Mouse (Mus musculus) cortical plate, adult 2 months (tissue): ENCODE results near the gene Cacna2d2. TPM values are rescaled to one million over a fixed set of nuclear protein-coding genes. Genes with fewer than 3 reads are reported as not detected.

Source experiments
- H3K27ac ChIP-seq: fragments of 200-500 bp; 2 replicates; pipeline ENCODE4 v1.5.1; 2012; ENCODE audit warnings: low read length, control low read depth, inconsistent platforms; ENCODE audit not compliant: insufficient read depth
- H3K4me1 ChIP-seq: fragments of 200-500 bp; 2 replicates; pipeline ENCODE4 v1.6.1; 2011; ENCODE audit warnings: low read length; ENCODE audit not compliant: control insufficient read depth, insufficient read depth
- H3K4me3 ChIP-seq: fragments of 200-500 bp; 2 replicates; pipeline ENCODE4 v1.5.1; 2011; ENCODE audit warnings: mild to moderate bottlenecking, low read length, control low read depth; ENCODE audit not compliant: insufficient read depth
- CTCF ChIP-seq: fragments of 200-500 bp; IDR thresholded peaks from 2 replicates; pipeline ENCODE4 v1.5.1; 2011; ENCODE audit warnings: mild to moderate bottlenecking, control low read depth, low read length; ENCODE audit not compliant: insufficient read depth; ENCODE audit errors: extremely low read depth
- POLR2A ChIP-seq: fragments of 200-500 bp; IDR thresholded peaks from 2 replicates; pipeline ENCODE4 v1.6.1; 2011; ENCODE audit warnings: mild to moderate bottlenecking, low read length, control low read depth; ENCODE audit not compliant: insufficient read depth; ENCODE audit errors: extremely low read depth
- polyA plus RNA-seq: library from polyadenylated mRNA; depleted of rRNA; stranded (reverse); fragments of >200 nt; gene quantifications from 2 replicates; pipeline ENCODE4 v1.2.3, GENCODE M21; 2012; rRNA removed

Gene Cacna2d2
- polyA plus RNA-seq = 29.2 and 32.9 TPM in 2 replicates

- TF ChIP-seq CTCF (no peak), POLR2A (no peak)
- no peak within 1 kb of the TSS for H3K27ac ChIP-seq
- peak within 1 kb of the TSS; percentile 44 for H3K4me3 ChIP-seq
- no peaks in the 10 kb centered on the region for H3K4me1 ChIP-seq
Measured at GRCm38 (mm10) chr9:107399491-107399971, at the start of gene Cacna2d2. Cacna2d2 (plus strand) TSS chr9:107399612.

GRCm38 (mm10) chr9:107354826-107355225 lies 44.6 kb upstream of the Cacna2d2 start:
- H3K4me1 ChIP-seq = no peaks in the 10 kb centered on the region
- no peak overlapping the region for H3K27ac ChIP-seq
- H3K4me3 ChIP-seq = no peak overlapping the region
- TF ChIP-seq CTCF (no peak), POLR2A (no peak)

- peak; percentile 75 for TF ChIP-seq CTCF
- TF ChIP-seq POLR2A = no peak
- Histone ChIP-seq H3K27ac (no peak overlapping the region), H3K4me1 (no peaks in the 10 kb centered on the region), H3K4me3 (no peak overlapping the region)
Measured at GRCm38 (mm10) chr9:107355870-107356765, 43.3 kb upstream of the Cacna2d2 start.

- Histone ChIP-seq H3K4me3 (no peak overlapping the region), H3K4me1 (no peaks in the 10 kb centered on the region), H3K27ac (no peak overlapping the region)
- TF ChIP-seq CTCF (peak; percentile 96), POLR2A (no peak)
Measured at GRCm38 (mm10) chr9:107357651-107358050, 41.8 kb upstream of the Cacna2d2 start.

- no peak overlapping the region for H3K27ac ChIP-seq
- H3K4me3 ChIP-seq = no peak overlapping the region
- no peaks in the 10 kb centered on the region for H3K4me1 ChIP-seq
- TF ChIP-seq CTCF (no peak), POLR2A (no peak)
Measured at GRCm38 (mm10) chr9:107360989-107361388, 38.4 kb upstream of the Cacna2d2 start.

GRCm38 (mm10) chr9:107366644-107367043 lies 32.8 kb upstream of the Cacna2d2 start:
- Histone ChIP-seq H3K4me1 (no peaks in the 10 kb centered on the region), H3K4me3 (no peak overlapping the region), H3K27ac (no peak overlapping the region)
- peak; percentile 75 for TF ChIP-seq CTCF
- no peak for TF ChIP-seq POLR2A

GRCm38 (mm10) chr9:107368302-107368701 lies 31.1 kb upstream of the Cacna2d2 start:
- no peak overlapping the region for H3K27ac ChIP-seq
- H3K4me3 ChIP-seq = no peak overlapping the region
- H3K4me1 ChIP-seq = peaks cover 3% of the 10 kb centered on the region; the same call in 1 of the 2 replicates
- no peak for TF ChIP-seq CTCF
- TF ChIP-seq POLR2A = no peak

GRCm38 (mm10) chr9:107369270-107370105 lies 29.9 kb upstream of the Cacna2d2 start:
- no peak overlapping the region for H3K4me3 ChIP-seq
- H3K4me1 ChIP-seq = peaks cover 3% of the 10 kb centered on the region; the same call in 1 of the 2 replicates
- H3K27ac ChIP-seq = no peak overlapping the region
- TF ChIP-seq CTCF (no peak), POLR2A (no peak)

GRCm38 (mm10) chr9:107370106-107370463 lies 29.3 kb upstream of the Cacna2d2 start:
- no peak overlapping the region for H3K27ac ChIP-seq
- no peak overlapping the region for H3K4me3 ChIP-seq
- TF ChIP-seq POLR2A (no peak), CTCF (no peak)
- H3K4me1 ChIP-seq = peaks cover 3% of the 10 kb centered on the region; the same call in 1 of the 2 replicates
